Mouse (Mus musculus) hindbrain, postnatal 0 days (tissue): ENCODE data around the gene Serf1. TPM values are rescaled to one million over a fixed set of nuclear protein-coding genes. Genes with fewer than 3 reads are reported as not detected.

Experiments
- ATAC-seq: fragments of 200-750 bp; cut with Nextera tagmentation; 2 replicates; pipeline ENCODE4 v1.8.0; 2017; ENCODE audit warnings: mild to moderate bottlenecking, moderate TSS enrichment, moderate library complexity
- DNase-seq: peaks from one replicate; pipeline ENCODE4 v3.0.0-alpha.2; 2015; ENCODE audit warnings: low spot score
- H3K27ac ChIP-seq: fragments of 300-500 bp; sonication (generic); 2 replicates; pipeline ENCODE4 v1.5.1; 2014; ENCODE audit warnings: mild to moderate bottlenecking
- H3K27me3 ChIP-seq: fragments of 300-500 bp; sonication (generic); 2 replicates; pipeline ENCODE4 v1.6.1; 2014; ENCODE audit warnings: low read length, mixed read lengths; ENCODE audit not compliant: insufficient read depth
- H3K36me3 ChIP-seq: fragments of 300-500 bp; sonication (generic); 2 replicates; pipeline ENCODE4 v1.6.1; 2014; ENCODE audit warnings: low read length, mixed read lengths; ENCODE audit not compliant: insufficient read depth
- H3K4me1 ChIP-seq: fragments of 300-500 bp; sonication (generic); 2 replicates; pipeline ENCODE4 v1.6.1; 2014; ENCODE audit warnings: antibody characterized with exemption, low read length, mixed read lengths; ENCODE audit not compliant: insufficient read depth
- H3K4me2 ChIP-seq: fragments of 300-500 bp; sonication (generic); 2 replicates; pipeline ENCODE4 v1.6.1; 2014; ENCODE audit warnings: low read depth, mild to moderate bottlenecking, low read length, moderate library complexity, mixed read lengths
- H3K4me3 ChIP-seq: fragments of 300-500 bp; sonication (generic); 2 replicates; pipeline ENCODE4 v1.5.1; 2014; ENCODE audit warnings: low read length
- H3K9ac ChIP-seq: fragments of 300-500 bp; sonication (generic); replicated peaks from 2 replicates; pipeline ENCODE4 v1.6.1; 2014; ENCODE audit warnings: mild to moderate bottlenecking, low read length, moderate library complexity, mixed read lengths
- H3K9me3 ChIP-seq: fragments of 300-500 bp; sonication (generic); 2 replicates; pipeline ENCODE4 v1.6.1; 2016; ENCODE audit warnings: low read length, mixed read lengths
- CTCF ChIP-seq: IDR thresholded peaks from 2 replicates; pipeline ENCODE4 v1.5.1; 2016; ENCODE audit warnings: antibody characterized with exemption, control low read depth, low read depth
- WGBS: fragments of 180-500 bp; shearing (Covaris S2); extraction: QIAGEN DNeasy Blood & Tissue Kit; methylation state at CpG from one replicate; pipeline ENCODE4 v1.1.7; 2014; 5-methylcytosine and 5-hydroxymethylcytosine counted together
- polyA plus RNA-seq: library from polyadenylated mRNA; unstranded; fragments of >200 nt; fragmentation: Nextera tagmentation; extraction: Ambion mirVana; gene quantifications from 2 replicates; pipeline ENCODE4 v1.2.1, GENCODE M21; 2015
- total RNA-seq: library from RNA; depleted of rRNA; stranded (reverse); fragments of >200 nt; gene quantifications from 2 replicates; pipeline ENCODE4 v1.2.3, GENCODE M21; 2014; rRNA removed

The Serf1 gene
- 32.0 and 49.7 TPM in 2 replicates for total RNA-seq
- 331 and 361 TPM in 2 replicates for polyA plus RNA-seq

DNA sequence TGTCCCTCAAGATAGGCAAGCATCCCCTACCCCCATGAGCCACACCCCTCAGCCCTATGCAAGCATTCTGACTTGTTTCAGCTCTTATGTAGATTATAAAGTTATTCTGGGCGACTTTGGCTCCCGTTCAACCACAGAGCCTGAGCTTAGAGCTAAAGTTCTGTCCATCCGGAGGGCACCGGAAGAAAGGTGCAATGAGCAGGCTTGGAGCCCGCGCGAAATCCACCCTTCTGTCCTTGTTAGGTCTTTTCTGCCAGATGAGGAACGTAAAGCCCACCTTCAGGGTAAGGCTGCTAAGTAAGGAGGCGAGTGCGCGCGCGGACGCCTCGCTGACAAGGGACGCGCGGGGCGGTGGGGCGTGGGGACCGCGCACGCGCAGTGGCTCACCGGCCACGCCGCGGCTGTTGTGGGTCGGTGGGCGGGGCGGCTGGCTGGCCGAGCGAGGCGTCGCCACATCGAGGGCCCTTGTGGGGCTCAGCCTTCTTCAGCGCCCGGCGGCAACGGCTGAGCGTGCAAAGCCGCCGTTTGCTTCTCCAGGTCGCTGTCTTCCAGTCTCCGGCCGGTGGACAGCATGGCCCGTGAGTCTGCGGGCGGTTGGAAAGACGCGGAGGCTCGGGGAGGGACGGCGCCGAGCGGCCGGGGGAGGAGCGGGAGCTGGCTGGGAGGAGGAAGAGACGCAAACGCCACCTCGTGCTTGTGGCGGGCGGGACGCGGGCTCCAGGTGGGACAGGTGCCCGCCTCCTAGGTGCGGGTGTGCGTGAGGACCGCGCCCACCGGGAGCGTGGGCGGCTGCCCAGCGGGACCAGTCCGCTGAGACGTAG is at the start of gene Serf1:
TSS of gene Serf1 (plus strand) at position 361 of the 821 bp plus-strand sequence.
- Histone ChIP-seq H3K9me3 (no peaks in the 10 kb centered on the region), H3K9ac (peak within 1 kb of the TSS; percentile 67), H3K27ac (no peak within 1 kb of the TSS), H3K4me3 (peak within 1 kb of the TSS; percentile 87), H3K4me1 (0 out of 2 replicates have a peak, but pooled peaks cover 5% of the 10 kb centered on the region), H3K4me2 (peak within 1 kb of the TSS; percentile 90), H3K36me3 (no peaks in the 10 kb centered on the region), H3K27me3 (no peaks in the 10 kb centered on the region)
- WGBS: 1% methylated on average over 68 of the region's 76 CpGs
- ATAC-seq: peak; percentile 85
- TF ChIP-seq CTCF: no peak; the same call in 1 of the 2 replicates
- DNase-seq: peak; percentile 90

DNA sequence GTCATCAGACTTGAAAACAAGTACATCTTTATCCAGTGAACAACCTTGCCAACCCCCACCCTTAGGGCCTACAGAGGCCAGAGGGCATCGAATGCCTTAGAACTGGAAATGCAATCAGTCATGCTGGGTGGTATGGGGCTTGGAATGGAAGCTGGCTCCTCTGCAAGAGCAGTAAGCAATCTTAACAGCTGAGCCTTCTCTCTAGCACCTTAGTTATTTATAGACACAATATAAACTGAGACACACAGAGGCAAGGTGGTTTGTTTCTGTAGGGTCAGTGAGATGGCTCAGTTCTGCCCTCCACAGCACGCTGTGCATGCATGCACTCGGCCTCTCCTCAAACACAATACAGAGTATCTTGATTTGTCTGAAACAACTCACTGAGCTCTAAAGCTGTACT is 43.9 kb upstream of the Serf1 start:
- Histone ChIP-seq H3K27ac (no peak overlapping the region), H3K9me3 (no peaks in the 10 kb centered on the region), H3K27me3 (no peaks in the 10 kb centered on the region), H3K4me1 (no peaks in the 10 kb centered on the region), H3K36me3 (peaks cover 51% of the 10 kb centered on the region), H3K9ac (no peak overlapping the region), H3K4me2 (no peak overlapping the region), H3K4me3 (no peak overlapping the region)
- WGBS: 96% methylated on average over 3 of the region's 3 CpGs
- TF ChIP-seq CTCF: no peak
- ATAC-seq (no peak), DNase-seq (no peak)

DNA sequence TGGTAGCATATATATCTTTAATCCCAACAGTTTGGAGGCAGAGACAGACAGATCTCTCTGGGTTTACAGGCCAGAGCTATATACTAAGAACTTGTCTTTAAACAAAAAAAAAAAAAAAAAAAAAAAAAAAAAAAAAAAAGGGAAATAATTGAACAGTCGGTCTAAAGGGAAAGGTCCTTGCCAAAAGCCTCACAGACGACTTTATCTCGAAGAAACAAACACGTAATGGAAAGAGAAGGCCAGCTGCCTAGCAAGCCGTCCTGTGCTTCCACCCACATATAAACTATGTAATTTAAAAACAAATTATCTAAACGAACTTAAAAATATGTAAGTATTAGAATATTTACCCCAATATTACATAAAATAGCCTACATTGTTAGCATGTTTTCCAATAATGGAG is 40.0 kb upstream of the Serf1 start:
- Histone ChIP-seq H3K4me1 (no peaks in the 10 kb centered on the region), H3K27ac (no peak overlapping the region), H3K27me3 (no peaks in the 10 kb centered on the region), H3K9ac (no peak overlapping the region), H3K9me3 (no peaks in the 10 kb centered on the region), H3K4me2 (no peak overlapping the region), H3K4me3 (no peak overlapping the region), H3K36me3 (peaks cover 52% of the 10 kb centered on the region)
- no peak for TF ChIP-seq CTCF
- ATAC-seq (no peak), DNase-seq (no peak)
- WGBS: 88% methylated on average over 6 of the region's 6 CpGs

DNA sequence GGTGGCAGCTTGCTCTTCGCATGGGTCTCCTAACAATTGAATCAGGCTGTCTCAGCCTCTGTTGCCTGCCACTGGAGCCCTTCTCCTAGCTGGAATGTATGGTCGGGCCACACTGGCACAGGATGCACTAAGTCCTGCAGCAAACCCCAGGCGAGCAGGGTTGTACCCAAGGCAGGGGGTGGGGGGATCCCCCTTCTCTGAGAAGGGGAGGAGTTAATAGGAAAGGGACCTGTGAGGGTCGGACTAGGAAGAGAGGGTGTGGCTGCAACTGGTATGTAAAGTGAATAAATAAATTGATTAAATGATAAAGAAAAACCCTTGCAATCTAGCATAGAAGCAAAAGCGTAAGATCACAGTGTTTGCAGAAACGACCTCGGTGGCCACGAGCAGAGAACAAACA is 36.3 kb upstream of the Serf1 start:
- TF ChIP-seq CTCF: no peak
- no peak overlapping the region for H3K27ac ChIP-seq
- 90% methylated on average over 8 of the region's 8 CpGs for WGBS
- ATAC-seq (no peak), DNase-seq (no peak)
- H3K36me3 ChIP-seq: peaks cover 53% of the 10 kb centered on the region
- H3K9me3 ChIP-seq: no peaks in the 10 kb centered on the region
- no peak overlapping the region for H3K9ac ChIP-seq
- no peak overlapping the region for H3K4me3 ChIP-seq
- H3K4me2 ChIP-seq: no peak overlapping the region
- no peaks in the 10 kb centered on the region for H3K4me1 ChIP-seq
- H3K27me3 ChIP-seq: no peaks in the 10 kb centered on the region

DNA sequence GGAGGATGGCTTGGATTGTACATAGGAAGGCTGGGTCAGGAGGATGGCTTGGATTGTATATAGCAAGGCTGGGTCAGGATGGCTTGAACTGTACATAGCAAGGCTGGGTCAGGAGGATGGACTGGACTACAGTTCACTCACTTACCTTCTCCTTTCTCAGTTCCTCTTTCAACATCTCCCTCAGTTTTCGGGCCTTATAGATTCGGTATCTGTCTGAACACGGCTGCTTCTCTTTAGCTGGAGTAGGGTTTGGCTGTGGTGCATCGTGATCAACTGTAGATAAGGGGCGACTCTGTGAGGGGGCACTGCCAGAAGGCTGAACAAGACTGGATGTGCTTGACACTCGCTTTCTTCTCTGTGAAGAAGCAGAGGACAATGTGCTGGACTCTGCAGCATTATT is 9.0 kb upstream of the Serf1 start:
- DNase-seq: no peak
- Histone ChIP-seq H3K9ac (no peak overlapping the region), H3K4me1 (0 out of 2 replicates have a peak, but pooled peaks cover 4% of the 10 kb centered on the region), H3K4me2 (no peak overlapping the region), H3K36me3 (peaks cover 34% of the 10 kb centered on the region), H3K27me3 (no peaks in the 10 kb centered on the region), H3K4me3 (no peak overlapping the region), H3K9me3 (no peaks in the 10 kb centered on the region), H3K27ac (no peak overlapping the region)
- TF ChIP-seq CTCF: no peak
- WGBS: 93% methylated on average over 6 of the region's 6 CpGs
- ATAC-seq: no peak

DNA sequence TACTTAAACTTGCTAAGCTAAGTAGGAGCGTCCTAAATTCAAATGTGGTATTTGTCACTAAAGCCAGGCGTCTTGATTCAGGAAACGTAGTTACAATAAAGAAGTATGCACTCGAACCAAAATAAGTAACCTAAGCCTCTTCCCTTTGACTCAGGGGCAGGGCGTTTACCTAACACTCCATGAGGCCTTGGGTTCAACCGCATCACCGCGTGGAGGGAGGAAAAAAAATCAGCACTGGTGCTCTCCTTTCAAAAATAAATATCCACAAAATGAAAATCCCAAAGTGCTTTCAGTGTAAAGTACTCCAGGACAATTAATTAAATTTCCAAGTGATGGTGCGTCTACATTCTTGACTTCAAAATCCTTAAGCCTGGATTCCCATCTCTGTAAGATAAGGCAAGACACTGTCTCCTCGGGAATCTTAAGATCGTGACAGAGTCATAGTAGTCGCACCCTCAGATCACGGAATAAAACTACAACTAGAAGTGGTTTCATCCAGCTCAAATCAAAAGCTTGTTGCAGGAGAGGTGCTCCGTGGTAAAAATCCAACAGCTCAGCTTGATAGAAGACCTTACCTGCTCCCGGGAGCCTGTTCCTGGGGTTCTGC is 4.7 kb upstream of the Serf1 start:
- ATAC-seq (peak; percentile 15; the same call in 1 of the 2 replicates), DNase-seq (no peak)
- TF ChIP-seq CTCF: no peak
- Histone ChIP-seq H3K9ac (peak overlapping the region; percentile 80), H3K4me1 (0 out of 2 replicates have a peak, but pooled peaks cover 4% of the 10 kb centered on the region), H3K4me2 (peak overlapping the region; percentile 59), H3K27me3 (no peaks in the 10 kb centered on the region), H3K9me3 (no peaks in the 10 kb centered on the region), H3K36me3 (no peaks in the 10 kb centered on the region), H3K27ac (peak overlapping the region; percentile 85), H3K4me3 (peak overlapping the region; percentile 95)
- 9% methylated on average over 15 of the region's 15 CpGs for WGBS
